Mouse (Mus musculus): Measurements from ENCODE around the gene Prss44. TPM values are rescaled to one million over a fixed set of nuclear protein-coding genes. Genes with fewer than 3 reads are reported as not detected.

Prss44 gene
- not detected in 2 replicates for polyA plus RNA-seq (2011; ENCODE audit: insufficient read depth, insufficient read length, low replicate concordance, missing spikeins)

- Histone ChIP-seq H3K4me3 (replicated peaks; ENCODE audit: control insufficient read depth, low read depth, low read length) (no peak within 1 kb of the TSS), H3K27ac (ENCODE audit: control insufficient read depth, insufficient read depth, low read depth, low read length, poor library complexity) (no peak within 1 kb of the TSS), H3K4me1 (ENCODE audit: control insufficient read depth, insufficient read depth, low read length) (no peaks in the 10 kb centered on the region)
- TF ChIP-seq CTCF (IDR thresholded peaks at IDR 0.05; ENCODE audit: control insufficient read depth, insufficient read depth, low read length) (no peak), POLR2A (IDR thresholded peaks at IDR 0.05; ENCODE audit: borderline replicate concordance, control insufficient read depth, low read depth, low read length) (no peak)
- WGBS = 61% methylated on average over 18 of the region's 18 CpGs
Observed at GRCm38 (mm10) chr9:110813789-110814188, at the start of gene Prss44. Prss44 (plus strand) TSS chr9:110813994.

GRCm38 (mm10) chr9:110772336-110772735, 41.5 kb upstream of the Prss44 start:
- no peaks in the 10 kb centered on the region for H3K4me1 ChIP-seq (ENCODE audit: control insufficient read depth, insufficient read depth, low read length)
- no peak overlapping the region for H3K4me3 ChIP-seq (replicated peaks; ENCODE audit: control insufficient read depth, low read depth, low read length)
- H3K27ac ChIP-seq (ENCODE audit: control insufficient read depth, insufficient read depth, low read depth, low read length, poor library complexity) = no peak overlapping the region
- TF ChIP-seq POLR2A (IDR thresholded peaks at IDR 0.05; ENCODE audit: borderline replicate concordance, control insufficient read depth, low read depth, low read length) = no peak
- no peak for TF ChIP-seq CTCF (IDR thresholded peaks at IDR 0.05; ENCODE audit: control insufficient read depth, insufficient read depth, low read length)
- WGBS = 89% methylated on average over 10 of the region's 10 CpGs

- Histone ChIP-seq H3K4me1 (ENCODE audit: control insufficient read depth, insufficient read depth, low read length) (no peaks in the 10 kb centered on the region), H3K4me3 (replicated peaks; ENCODE audit: control insufficient read depth, low read depth, low read length) (no peak overlapping the region), H3K27ac (ENCODE audit: control insufficient read depth, insufficient read depth, low read depth, low read length, poor library complexity) (no peak overlapping the region)
- TF ChIP-seq POLR2A (IDR thresholded peaks at IDR 0.05; ENCODE audit: borderline replicate concordance, control insufficient read depth, low read depth, low read length) (no peak), CTCF (IDR thresholded peaks at IDR 0.05; ENCODE audit: control insufficient read depth, insufficient read depth, low read length) (no peak)
- 79% methylated on average over 15 of the region's 15 CpGs for WGBS
Observed at GRCm38 (mm10) chr9:110774403-110775268, 39.2 kb upstream of the Prss44 start.

GRCm38 (mm10) chr9:110775269-110776022, 38.3 kb upstream of the Prss44 start:
- H3K4me1 ChIP-seq (ENCODE audit: control insufficient read depth, insufficient read depth, low read length) = no peaks in the 10 kb centered on the region
- no peak overlapping the region for H3K27ac ChIP-seq (ENCODE audit: control insufficient read depth, insufficient read depth, low read depth, low read length, poor library complexity)
- TF ChIP-seq POLR2A (IDR thresholded peaks at IDR 0.05; ENCODE audit: borderline replicate concordance, control insufficient read depth, low read depth, low read length) (no peak), CTCF (IDR thresholded peaks at IDR 0.05; ENCODE audit: control insufficient read depth, insufficient read depth, low read length) (no peak)
- WGBS = 81% methylated on average over 10 of the region's 10 CpGs
- H3K4me3 ChIP-seq (replicated peaks; ENCODE audit: control insufficient read depth, low read depth, low read length) = no peak overlapping the region

GRCm38 (mm10) chr9:110778100-110778499, 35.7 kb upstream of the Prss44 start:
- Histone ChIP-seq H3K4me1 (ENCODE audit: control insufficient read depth, insufficient read depth, low read length) (no peaks in the 10 kb centered on the region), H3K27ac (ENCODE audit: control insufficient read depth, insufficient read depth, low read depth, low read length, poor library complexity) (no peak overlapping the region), H3K4me3 (replicated peaks; ENCODE audit: control insufficient read depth, low read depth, low read length) (no peak overlapping the region)
- WGBS = 88% methylated on average over 1 of the region's 1 CpGs
- TF ChIP-seq CTCF (IDR thresholded peaks at IDR 0.05; ENCODE audit: control insufficient read depth, insufficient read depth, low read length) (no peak), POLR2A (IDR thresholded peaks at IDR 0.05; ENCODE audit: borderline replicate concordance, control insufficient read depth, low read depth, low read length) (no peak)

GRCm38 (mm10) chr9:110778559-110778958, 35.2 kb upstream of the Prss44 start:
- no peak for TF ChIP-seq CTCF (IDR thresholded peaks at IDR 0.05; ENCODE audit: control insufficient read depth, insufficient read depth, low read length)
- no peak for TF ChIP-seq POLR2A (IDR thresholded peaks at IDR 0.05; ENCODE audit: borderline replicate concordance, control insufficient read depth, low read depth, low read length)
- Histone ChIP-seq H3K27ac (ENCODE audit: control insufficient read depth, insufficient read depth, low read depth, low read length, poor library complexity) (no peak overlapping the region), H3K4me1 (ENCODE audit: control insufficient read depth, insufficient read depth, low read length) (no peaks in the 10 kb centered on the region), H3K4me3 (replicated peaks; ENCODE audit: control insufficient read depth, low read depth, low read length) (no peak overlapping the region)
- WGBS = 86% methylated on average over 7 of the region's 7 CpGs

- 65% methylated on average over 5 of the region's 5 CpGs for WGBS
- Histone ChIP-seq H3K27ac (ENCODE audit: control insufficient read depth, insufficient read depth, low read depth, low read length, poor library complexity) (no peak overlapping the region), H3K4me3 (replicated peaks; ENCODE audit: control insufficient read depth, low read depth, low read length) (no peak overlapping the region), H3K4me1 (ENCODE audit: control insufficient read depth, insufficient read depth, low read length) (no peaks in the 10 kb centered on the region)
- TF ChIP-seq POLR2A (IDR thresholded peaks at IDR 0.05; ENCODE audit: borderline replicate concordance, control insufficient read depth, low read depth, low read length) = no peak
- TF ChIP-seq CTCF (IDR thresholded peaks at IDR 0.05; ENCODE audit: control insufficient read depth, insufficient read depth, low read length) = peak; percentile 27; the same call in 1 of the 2 replicates
Observed at GRCm38 (mm10) chr9:110779242-110779913, 34.4 kb upstream of the Prss44 start.

Measured in bone marrow, adult 2 months (tissue).